Mouse (Mus musculus) layer of hippocampus, adult 11-12 months (tissue): ENCODE measurements at regions not wholly inside any gene's neighbourhood (a gene's known extent, or its start where the extent isn't known, plus 50 kb on each side); places are given as distances from the start of the nearest gene placed in this dataset.

ENCODE experiments used
- DNase-seq: peaks from one replicate; pipeline ENCODE4 v3.0.0; 2022; ENCODE audit warnings: low spot score

GRCm38 (mm10) chr2:109578870-109579310 lies 95.6 kb upstream of the Bdnf start:
- no peak for DNase-seq

GRCm38 (mm10) chr2:109618341-109619058 lies 56.0 kb upstream of the Bdnf start:
- peak; percentile 4 for DNase-seq

GRCm38 (mm10) chr2:109619676-109620075 lies 54.8 kb upstream of the Bdnf start:
- DNase-seq: peak; percentile 3

GRCm38 (mm10) chr2:109621595-109621994 lies 52.9 kb upstream of the Bdnf start:
- DNase-seq: no peak
